Mouse (Mus musculus): ENCODE measurements around the gene Synrg. TPM values are rescaled to one million over a fixed set of nuclear protein-coding genes. Genes with fewer than 3 reads are reported as not detected.

Gene Synrg
- polyA plus RNA-seq, 1 experiment from 2014 or later: 21.5 TPM

- ATAC-seq (ENCODE audit: low FRiP score) (no peak), DNase-seq (ENCODE audit: low spot score) (no peak)
- Histone ChIP-seq H3K27ac (ENCODE audit: low read depth, low read length) (no peak overlapping the region), H3K4me3 (ENCODE audit: low read depth, low read length) (no peak overlapping the region), H3K9ac (ENCODE audit: low read depth, low read length) (no peak overlapping the region), H3K27me3 (ENCODE audit: control insufficient read depth, insufficient read depth, low read length) (no peaks in the 10 kb centered on the region), H3K4me1 (replicated peaks; ENCODE audit: control insufficient read depth, insufficient read depth, low read length) (peaks cover 5% of the 10 kb centered on the region; the same call in 1 of the 2 replicates), H3K4me2 (replicated peaks; ENCODE audit: low read depth, low read length) (no peak overlapping the region), H3K36me3 (ENCODE audit: control insufficient read depth, insufficient read depth, low read length) (no peaks in the 10 kb centered on the region), H3K9me3 (ENCODE audit: control insufficient read depth, low read length) (no peaks in the 10 kb centered on the region)
- WGBS: 89% methylated on average over 6 of the region's 6 CpGs
Observed at GRCm38 (mm10) chr11:84016147-84016809, 52.0 kb downstream of the Synrg start.

GRCm38 (mm10) chr11:84016810-84017508, 52.7 kb downstream of the Synrg start:
- whole genome bisulfite sequencing: 95% methylated on average over 7 of the region's 7 CpGs

GRCm38 (mm10) chr11:84027231-84027630, 63.0 kb downstream of the Synrg start:
- Histone ChIP-seq H3K4me1 (replicated peaks; ENCODE audit: control insufficient read depth, insufficient read depth, low read length) (no peaks in the 10 kb centered on the region), H3K4me3 (ENCODE audit: low read depth, low read length) (no peak overlapping the region), H3K4me2 (replicated peaks; ENCODE audit: low read depth, low read length) (no peak overlapping the region), H3K27me3 (ENCODE audit: control insufficient read depth, insufficient read depth, low read length) (no peaks in the 10 kb centered on the region), H3K9me3 (ENCODE audit: control insufficient read depth, low read length) (no peaks in the 10 kb centered on the region), H3K36me3 (ENCODE audit: control insufficient read depth, insufficient read depth, low read length) (peaks cover 2% of the 10 kb centered on the region; the same call in 1 of the 2 replicates), H3K27ac (ENCODE audit: low read depth, low read length) (no peak overlapping the region), H3K9ac (ENCODE audit: low read depth, low read length) (no peak overlapping the region)
- DNase-seq (ENCODE audit: low spot score) (no peak), ATAC-seq (ENCODE audit: low FRiP score) (no peak)
- 95% methylated on average over 5 of the region's 5 CpGs for WGBS

More at GRCm38 (mm10) chr11:84016810-84017508, 52.7 kb downstream of the Synrg start:
- H3K4me2 ChIP-seq (replicated peaks; ENCODE audit: low read depth, low read length): no peak overlapping the region
- H3K36me3 ChIP-seq (ENCODE audit: control insufficient read depth, insufficient read depth, low read length): no peaks in the 10 kb centered on the region
- DNase-seq (ENCODE audit: low spot score) (no peak), ATAC-seq (ENCODE audit: low FRiP score) (no peak)
- no peak overlapping the region for H3K4me3 ChIP-seq (ENCODE audit: low read depth, low read length)
- no peak overlapping the region for H3K9ac ChIP-seq (ENCODE audit: low read depth, low read length)
- no peaks in the 10 kb centered on the region for H3K9me3 ChIP-seq (ENCODE audit: control insufficient read depth, low read length)
- no peaks in the 10 kb centered on the region for H3K27me3 ChIP-seq (ENCODE audit: control insufficient read depth, insufficient read depth, low read length)
- no peak overlapping the region for H3K27ac ChIP-seq (ENCODE audit: low read depth, low read length)
- H3K4me1 ChIP-seq (replicated peaks; ENCODE audit: control insufficient read depth, insufficient read depth, low read length): peaks cover 3% of the 10 kb centered on the region; the same call in 1 of the 2 replicates

GRCm38 (mm10) chr11:84028271-84029028, 64.2 kb downstream of the Synrg start:
- Histone ChIP-seq H3K36me3 (ENCODE audit: control insufficient read depth, insufficient read depth, low read length) (peaks cover 2% of the 10 kb centered on the region; the same call in 1 of the 2 replicates), H3K4me2 (replicated peaks; ENCODE audit: low read depth, low read length) (no peak overlapping the region)

GRCm38 (mm10) chr11:84031971-84032370, 67.7 kb downstream of the Synrg start:
- Histone ChIP-seq H3K27ac (ENCODE audit: low read depth, low read length) (no peak overlapping the region), H3K9ac (ENCODE audit: low read depth, low read length) (no peak overlapping the region), H3K4me3 (ENCODE audit: low read depth, low read length) (no peak overlapping the region), H3K9me3 (ENCODE audit: control insufficient read depth, low read length) (no peaks in the 10 kb centered on the region), H3K4me1 (replicated peaks; ENCODE audit: control insufficient read depth, insufficient read depth, low read length) (no peaks in the 10 kb centered on the region), H3K36me3 (ENCODE audit: control insufficient read depth, insufficient read depth, low read length) (0 out of 2 replicates have a peak, but pooled peaks cover 2% of the 10 kb centered on the region), H3K27me3 (ENCODE audit: control insufficient read depth, insufficient read depth, low read length) (no peaks in the 10 kb centered on the region), H3K4me2 (replicated peaks; ENCODE audit: low read depth, low read length) (no peak overlapping the region)
- DNase-seq (ENCODE audit: low spot score) (peak; percentile 58), ATAC-seq (ENCODE audit: low FRiP score) (no peak)
- 58% methylated on average over 9 of the region's 9 CpGs for WGBS

More at GRCm38 (mm10) chr11:84028271-84029028, 64.2 kb downstream of the Synrg start:
- no peak overlapping the region for H3K9ac ChIP-seq (ENCODE audit: low read depth, low read length)
- DNase-seq (ENCODE audit: low spot score) (no peak), ATAC-seq (ENCODE audit: low FRiP score) (no peak)
- no peak overlapping the region for H3K4me3 ChIP-seq (ENCODE audit: low read depth, low read length)
- H3K27ac ChIP-seq (ENCODE audit: low read depth, low read length): no peak overlapping the region
- no peaks in the 10 kb centered on the region for H3K27me3 ChIP-seq (ENCODE audit: control insufficient read depth, insufficient read depth, low read length)
- no peaks in the 10 kb centered on the region for H3K4me1 ChIP-seq (replicated peaks; ENCODE audit: control insufficient read depth, insufficient read depth, low read length)
- WGBS: 88% methylated on average over 9 of the region's 9 CpGs
- no peaks in the 10 kb centered on the region for H3K9me3 ChIP-seq (ENCODE audit: control insufficient read depth, low read length)

- 93% methylated on average over 5 of the region's 5 CpGs for WGBS
- no peak overlapping the region for H3K27ac ChIP-seq (ENCODE audit: low read depth, low read length)
Observed at GRCm38 (mm10) chr11:84032559-84032958, 68.3 kb downstream of the Synrg start.

GRCm38 (mm10) chr11:84033671-84034070, 69.4 kb downstream of the Synrg start:
- no peaks in the 10 kb centered on the region for H3K36me3 ChIP-seq (ENCODE audit: control insufficient read depth, insufficient read depth, low read length)
- no peak for ATAC-seq (ENCODE audit: low FRiP score)

More at GRCm38 (mm10) chr11:84032559-84032958, 68.3 kb downstream of the Synrg start:
- H3K4me1 ChIP-seq (replicated peaks; ENCODE audit: control insufficient read depth, insufficient read depth, low read length): no peaks in the 10 kb centered on the region
- 0 out of 2 replicates have a peak, but pooled peaks cover under 1% of the 10 kb centered on the region for H3K36me3 ChIP-seq (ENCODE audit: control insufficient read depth, insufficient read depth, low read length)
- H3K4me3 ChIP-seq (ENCODE audit: low read depth, low read length): no peak overlapping the region
- H3K27me3 ChIP-seq (ENCODE audit: control insufficient read depth, insufficient read depth, low read length): no peaks in the 10 kb centered on the region
- ATAC-seq (ENCODE audit: low FRiP score) (no peak), DNase-seq (ENCODE audit: low spot score) (no peak)
- no peak overlapping the region for H3K4me2 ChIP-seq (replicated peaks; ENCODE audit: low read depth, low read length)
- H3K9me3 ChIP-seq (ENCODE audit: control insufficient read depth, low read length): no peaks in the 10 kb centered on the region
- H3K9ac ChIP-seq (ENCODE audit: low read depth, low read length): no peak overlapping the region

GRCm38 (mm10) chr11:84040621-84041020, 76.4 kb downstream of the Synrg start:
- H3K36me3 ChIP-seq (ENCODE audit: control insufficient read depth, insufficient read depth, low read length): no peaks in the 10 kb centered on the region
- no peaks in the 10 kb centered on the region for H3K9me3 ChIP-seq (ENCODE audit: control insufficient read depth, low read length)
- no peak overlapping the region for H3K27ac ChIP-seq (ENCODE audit: low read depth, low read length)
- DNase-seq (ENCODE audit: low spot score) (no peak), ATAC-seq (ENCODE audit: low FRiP score) (no peak)
- 82% methylated on average over 6 of the region's 6 CpGs for WGBS
- H3K4me3 ChIP-seq (ENCODE audit: low read depth, low read length): no peak overlapping the region
- H3K4me1 ChIP-seq (replicated peaks; ENCODE audit: control insufficient read depth, insufficient read depth, low read length): peaks cover 7% of the 10 kb centered on the region
- H3K27me3 ChIP-seq (ENCODE audit: control insufficient read depth, insufficient read depth, low read length): no peaks in the 10 kb centered on the region
- no peak overlapping the region for H3K9ac ChIP-seq (ENCODE audit: low read depth, low read length)
- no peak overlapping the region for H3K4me2 ChIP-seq (replicated peaks; ENCODE audit: low read depth, low read length)

More at GRCm38 (mm10) chr11:84033671-84034070, 69.4 kb downstream of the Synrg start:
- H3K4me3 ChIP-seq (ENCODE audit: low read depth, low read length): no peak overlapping the region
- H3K27me3 ChIP-seq (ENCODE audit: control insufficient read depth, insufficient read depth, low read length): no peaks in the 10 kb centered on the region
- no peak for DNase-seq (ENCODE audit: low spot score)
- no peak overlapping the region for H3K27ac ChIP-seq (ENCODE audit: low read depth, low read length)
- no peaks in the 10 kb centered on the region for H3K9me3 ChIP-seq (ENCODE audit: control insufficient read depth, low read length)
- 90% methylated on average over 5 of the region's 5 CpGs for WGBS
- H3K4me1 ChIP-seq (replicated peaks; ENCODE audit: control insufficient read depth, insufficient read depth, low read length): no peaks in the 10 kb centered on the region
- H3K4me2 ChIP-seq (replicated peaks; ENCODE audit: low read depth, low read length): no peak overlapping the region
- no peak overlapping the region for H3K9ac ChIP-seq (ENCODE audit: low read depth, low read length)

All from hindbrain, embryonic 11.5 days (tissue).